Mouse (Mus musculus): ENCODE data around the gene Capn7.

DNA sequence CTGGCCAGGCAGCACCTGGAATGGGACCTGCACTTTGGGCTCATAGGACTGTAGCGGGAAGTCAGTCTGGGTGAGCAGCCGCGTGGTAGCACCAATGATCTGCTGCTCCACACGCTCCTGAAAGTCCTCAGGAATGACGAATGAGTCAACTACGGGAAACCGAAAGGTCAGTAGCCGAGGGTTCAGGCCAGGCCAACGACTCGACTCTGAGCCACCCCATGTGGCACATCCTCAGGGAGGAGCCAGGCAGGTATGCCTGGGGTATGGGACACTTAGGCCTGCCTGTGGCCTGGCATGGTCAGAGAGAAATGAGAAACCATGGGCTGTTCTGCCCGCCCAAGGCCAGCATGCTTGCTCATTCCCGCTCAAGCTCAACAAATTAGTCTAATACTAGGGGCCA is 19.8 kb upstream of the Capn7 start:
- TF ChIP-seq EP300 (optimal IDR thresholded peaks at IDR 0.05) (no peak), CTCF (IDR thresholded peaks at IDR 0.05; ENCODE audit: low read depth) (no peak)

Data from stomach, postnatal 0 days (tissue).